Mouse (Mus musculus) heart, embryonic 12.5 days (tissue): ENCODE measurements around the gene Ankrd66. TPM values are rescaled to one million over a fixed set of nuclear protein-coding genes. Genes with fewer than 3 reads are reported as not detected.
"Not testable (repeated sequence)": the region's sequence is repeated elsewhere in the genome, so short reads cannot be mapped to it uniquely, and the experiment has no call there.

Experiments used
- ATAC-seq: fragments of 200-750 bp; cut with Nextera tagmentation; 2 replicates; pipeline ENCODE4 v1.8.0; 2017; ENCODE audit warnings: moderate TSS enrichment, moderate library complexity; ENCODE audit not compliant: insufficient number of reproducible peaks, low FRiP score
- H3K27ac ChIP-seq: fragments of 300-500 bp; sonication (generic); 2 replicates; pipeline ENCODE4 v1.5.1; 2016; ENCODE audit warnings: mild to moderate bottlenecking, moderate library complexity; ENCODE audit not compliant: poor library complexity, severe bottlenecking
- H3K27me3 ChIP-seq: fragments of 300-500 bp; sonication (generic); replicated peaks from 2 replicates; pipeline ENCODE4 v1.6.1; 2016; ENCODE audit warnings: mild to moderate bottlenecking, moderate library complexity
- H3K36me3 ChIP-seq: fragments of 300-500 bp; sonication (generic); 2 replicates; pipeline ENCODE4 v1.6.1; 2016; ENCODE audit warnings: mild to moderate bottlenecking, moderate library complexity
- H3K4me1 ChIP-seq: fragments of 300-500 bp; sonication (generic); replicated peaks from 2 replicates; pipeline ENCODE4 v1.6.1; 2016; ENCODE audit warnings: mild to moderate bottlenecking
- H3K4me2 ChIP-seq: fragments of 300-500 bp; sonication (generic); 2 replicates; pipeline ENCODE4 v1.6.1; 2016; ENCODE audit warnings: mild to moderate bottlenecking, moderate library complexity
- H3K4me3 ChIP-seq: fragments of 300-500 bp; sonication (generic); 2 replicates; pipeline ENCODE4 v1.5.1; 2016; ENCODE audit warnings: mild to moderate bottlenecking
- H3K9ac ChIP-seq: fragments of 300-500 bp; sonication (generic); 2 replicates; pipeline ENCODE4 v1.6.1; 2016; ENCODE audit warnings: mild to moderate bottlenecking, moderate library complexity
- H3K9me3 ChIP-seq: fragments of 300-500 bp; sonication (generic); replicated peaks from 2 replicates; pipeline ENCODE4 v1.6.1; 2016; ENCODE audit warnings: mild to moderate bottlenecking, moderate library complexity
- WGBS: fragments of 180-500 bp; shearing (Covaris S2); methylation state at CpG from one replicate; pipeline ENCODE4 v1.1.7; 2016; 5-methylcytosine and 5-hydroxymethylcytosine counted together
- polyA plus RNA-seq: library from polyadenylated mRNA; unstranded; fragments of >200 nt; fragmentation: Nextera tagmentation; extraction: Ambion mirVana; gene quantifications from 2 replicates; pipeline ENCODE4 v1.2.1, GENCODE M21; 2016

Gene Ankrd66
- polyA plus RNA-seq, 1 experiment from 2014 or later, result not detected

- no peaks in the 10 kb centered on the region for H3K36me3 ChIP-seq
- no peak overlapping the region for H3K4me2 ChIP-seq
- no peak overlapping the region for H3K27ac ChIP-seq
- WGBS, result 89% methylated on average over 5 of the region's 5 CpGs
- no peak overlapping the region for H3K4me3 ChIP-seq
- H3K4me1 ChIP-seq, result no peaks in the 10 kb centered on the region
- no peak for ATAC-seq
- no peaks in the 10 kb centered on the region for H3K9me3 ChIP-seq
- no peaks in the 10 kb centered on the region for H3K27me3 ChIP-seq
- H3K9ac ChIP-seq, result no peak overlapping the region
These were observed 41.8 kb downstream of the Ankrd66 start for GRCm38 (mm10) chr17:43501631-43502030.

- H3K9me3 ChIP-seq, result no peaks in the 10 kb centered on the region
- H3K9ac ChIP-seq, result no peak overlapping the region
- no peak overlapping the region for H3K4me2 ChIP-seq
- no peak overlapping the region for H3K4me3 ChIP-seq
- ATAC-seq, result no peak
- H3K4me1 ChIP-seq, result no peaks in the 10 kb centered on the region
- H3K27me3 ChIP-seq, result no peaks in the 10 kb centered on the region
- H3K27ac ChIP-seq, result no peak overlapping the region
- WGBS, result 65% methylated on average over 3 of the region's 3 CpGs
- H3K36me3 ChIP-seq, result no peaks in the 10 kb centered on the region
These were observed 42.2 kb downstream of the Ankrd66 start for GRCm38 (mm10) chr17:43501223-43501622.

- WGBS, result 76% methylated on average over 1 of the region's 1 CpGs
- Histone ChIP-seq H3K4me3 (no peak overlapping the region), H3K9ac (no peak overlapping the region), H3K9me3 (no peaks in the 10 kb centered on the region), H3K4me2 (no peak overlapping the region), H3K36me3 (no peaks in the 10 kb centered on the region), H3K27ac (no peak overlapping the region), H3K4me1 (no peaks in the 10 kb centered on the region), H3K27me3 (no peaks in the 10 kb centered on the region)
- ATAC-seq, result no peak
These were observed 42.9 kb downstream of the Ankrd66 start for GRCm38 (mm10) chr17:43500513-43500912.

GRCm38 (mm10) chr17:43497521-43497920 lies 45.9 kb downstream of the Ankrd66 start:
- H3K4me3 ChIP-seq, result no peak overlapping the region
- peak; percentile 51; the same call in 1 of the 2 replicates for ATAC-seq
- 30% methylated on average over 4 of the region's 4 CpGs for WGBS

GRCm38 (mm10) chr17:43495502-43495901 lies 47.9 kb downstream of the Ankrd66 start:
- no peak overlapping the region for H3K27ac ChIP-seq
- WGBS, result 85% methylated on average over 5 of the region's 5 CpGs
- no peak overlapping the region for H3K4me3 ChIP-seq
- no peak overlapping the region for H3K4me2 ChIP-seq
- no peak for ATAC-seq
- no peaks in the 10 kb centered on the region for H3K9me3 ChIP-seq
- no peak overlapping the region for H3K9ac ChIP-seq
- H3K27me3 ChIP-seq, result no peaks in the 10 kb centered on the region
- H3K36me3 ChIP-seq, result no peaks in the 10 kb centered on the region
- H3K4me1 ChIP-seq, result no peaks in the 10 kb centered on the region

More at GRCm38 (mm10) chr17:43497521-43497920, 45.9 kb downstream of the Ankrd66 start:
- H3K4me1 ChIP-seq, result no peaks in the 10 kb centered on the region
- no peak overlapping the region for H3K27ac ChIP-seq
- no peaks in the 10 kb centered on the region for H3K27me3 ChIP-seq
- no peaks in the 10 kb centered on the region for H3K9me3 ChIP-seq
- H3K4me2 ChIP-seq, result no peak overlapping the region
- H3K36me3 ChIP-seq, result no peaks in the 10 kb centered on the region
- H3K9ac ChIP-seq, result no peak overlapping the region

GRCm38 (mm10) chr17:43490371-43490770 lies 53.1 kb downstream of the Ankrd66 start:
- not testable (repeated sequence) for H3K36me3 ChIP-seq, H3K9ac ChIP-seq, H3K27ac ChIP-seq, H3K4me3 ChIP-seq, H3K9me3 ChIP-seq, H3K27me3 ChIP-seq, H3K4me2 ChIP-seq, H3K4me1 ChIP-seq, ATAC-seq
- 92% methylated on average over 8 of the region's 10 CpGs for WGBS

GRCm38 (mm10) chr17:43488439-43489151 lies 54.8 kb downstream of the Ankrd66 start:
- H3K4me3 ChIP-seq, result no peak overlapping the region
- no peak overlapping the region for H3K9ac ChIP-seq
- no peaks in the 10 kb centered on the region for H3K27me3 ChIP-seq
- H3K4me2 ChIP-seq, result no peak overlapping the region
- no peak for ATAC-seq
- WGBS, result 75% methylated on average over 2 of the region's 2 CpGs
- H3K27ac ChIP-seq, result no peak overlapping the region
- no peaks in the 10 kb centered on the region for H3K4me1 ChIP-seq
- no peaks in the 10 kb centered on the region for H3K36me3 ChIP-seq
- H3K9me3 ChIP-seq, result no peaks in the 10 kb centered on the region

- Histone ChIP-seq H3K27ac (no peak overlapping the region), H3K9me3 (no peaks in the 10 kb centered on the region), H3K9ac (no peak overlapping the region), H3K4me2 (no peak overlapping the region), H3K4me1 (no peaks in the 10 kb centered on the region), H3K4me3 (no peak overlapping the region), H3K27me3 (no peaks in the 10 kb centered on the region), H3K36me3 (no peaks in the 10 kb centered on the region)
- ATAC-seq, result no peak
- WGBS, result 79% methylated on average over 3 of the region's 3 CpGs
These were observed 57.5 kb downstream of the Ankrd66 start for GRCm38 (mm10) chr17:43485982-43486381.

Other genes with a start within 250 kb of the Ankrd66 start
- gene Adgrf5, start 183.2 kb downstream of the Ankrd66 start, polyA plus RNA-seq, result 21.1 and 23.9 TPM in 2 replicates
- gene Mep1a, start 40.8 kb downstream of the Ankrd66 start, polyA plus RNA-seq, result not detected in 2 replicates
- gene Pla2g7, start 24.5 kb upstream of the Ankrd66 start, polyA plus RNA-seq, result 12.4 and 13.1 TPM in 2 replicates
- 0.04 TPM in 1 of 2 replicates, not detected in the other for gene Tdrd6, start 86.7 kb upstream of the Ankrd66 start, polyA plus RNA-seq
- gene Slc25a27, start 123.6 kb upstream of the Ankrd66 start, polyA plus RNA-seq, result 13.5 and 16.1 TPM in 2 replicates
- 34.7 and 35.5 TPM in 2 replicates for gene Cyp39a1, start 123.8 kb upstream of the Ankrd66 start, polyA plus RNA-seq